Mouse (Mus musculus) right cerebral cortex, postnatal 4 days (tissue): Measurements from ENCODE around the gene Btaf1.
"Not testable (repeated sequence)": the region's sequence is repeated elsewhere in the genome, so short reads cannot be mapped to it uniquely, and the experiment has no call there.

ENCODE experiments used
- DNase-seq: peaks from one replicate; pipeline ENCODE4 v3.0.0-alpha.2; 2022

The Btaf1 gene

DNA sequence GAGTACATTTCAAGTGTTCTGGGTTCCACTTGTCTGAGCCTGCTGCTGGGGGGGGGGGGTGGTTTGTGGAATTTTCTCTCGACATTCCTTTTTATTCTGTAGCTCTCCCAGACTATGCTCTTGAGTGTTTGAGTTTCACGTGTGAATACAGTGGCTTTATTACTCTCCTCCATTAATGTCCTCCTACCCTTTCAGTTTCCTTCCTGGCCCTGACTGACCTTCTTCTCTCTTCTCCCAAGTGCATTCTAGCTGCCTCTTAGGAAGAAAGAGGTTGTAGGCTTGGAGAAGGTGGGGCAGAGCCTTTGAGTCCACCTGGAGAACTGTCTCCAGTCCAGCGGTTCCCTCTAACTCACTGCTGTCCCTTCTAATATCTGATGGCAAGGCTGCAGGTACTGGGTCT lies 2.9 kb upstream of the Btaf1 start:
- no peak for DNase-seq

DNA sequence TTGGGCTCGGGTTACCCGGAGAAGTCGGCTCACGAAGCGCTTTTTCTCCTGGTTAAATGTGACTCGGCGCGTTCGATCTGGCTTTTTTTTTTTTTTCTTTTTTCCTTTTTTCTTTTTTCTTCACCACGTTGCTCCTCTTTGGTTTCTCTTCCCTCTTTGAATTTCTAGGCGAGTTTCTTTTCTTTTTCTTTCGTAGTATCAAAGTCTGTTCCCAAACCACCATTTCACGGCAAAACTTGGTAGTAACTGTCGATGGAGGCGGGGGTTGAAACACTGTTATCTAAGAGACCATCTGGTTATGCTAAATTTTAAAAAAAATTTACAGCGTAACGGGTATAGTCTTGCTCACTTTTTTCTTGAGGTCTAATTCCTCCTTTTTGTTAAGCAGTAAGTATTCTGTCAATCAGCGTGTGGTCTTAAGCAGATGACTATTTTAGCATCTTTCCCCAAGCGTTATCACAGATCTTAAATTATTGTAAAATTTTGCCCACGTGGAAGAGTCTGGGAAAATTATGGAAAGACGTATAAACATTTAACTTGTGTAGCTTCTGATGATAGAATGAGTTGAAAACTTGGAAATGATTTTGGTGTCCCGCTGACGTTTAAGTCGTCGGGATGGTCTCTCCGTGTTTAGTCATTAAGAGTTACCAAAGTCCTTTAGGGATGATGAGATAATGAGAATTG lies 816 bp downstream of the Btaf1 start:
- DNase-seq: no peak

- DNase-seq: no peak
Measured at GRCm38 (mm10) chr19:36927800-36928361, 2.0 kb downstream of the Btaf1 start.

GRCm38 (mm10) chr19:36929816-36930215 lies 3.9 kb downstream of the Btaf1 start:
- no peak for DNase-seq

DNA sequence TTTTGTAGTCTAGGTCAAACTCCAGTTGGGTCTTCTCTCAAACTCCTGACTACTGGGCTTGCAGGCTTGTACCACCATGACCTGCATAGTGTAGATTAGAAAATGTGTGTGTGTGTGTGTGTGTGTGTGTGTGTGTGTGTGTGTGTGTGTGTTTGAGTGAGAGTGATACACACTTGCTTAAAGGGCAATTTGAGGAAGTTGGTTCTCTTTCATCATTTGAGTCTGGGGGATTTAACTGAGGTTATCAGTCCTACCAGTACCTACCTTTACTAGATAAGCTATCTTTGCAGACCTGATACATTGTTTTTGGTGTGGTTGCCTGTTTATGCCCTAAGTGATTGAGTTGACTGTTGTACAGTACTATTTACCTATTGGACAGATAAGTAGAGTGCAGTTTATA lies 6.2 kb downstream of the Btaf1 start:
- no peak for DNase-seq

GRCm38 (mm10) chr19:36932613-36933012 lies 6.7 kb downstream of the Btaf1 start:
- no peak for DNase-seq

DNA sequence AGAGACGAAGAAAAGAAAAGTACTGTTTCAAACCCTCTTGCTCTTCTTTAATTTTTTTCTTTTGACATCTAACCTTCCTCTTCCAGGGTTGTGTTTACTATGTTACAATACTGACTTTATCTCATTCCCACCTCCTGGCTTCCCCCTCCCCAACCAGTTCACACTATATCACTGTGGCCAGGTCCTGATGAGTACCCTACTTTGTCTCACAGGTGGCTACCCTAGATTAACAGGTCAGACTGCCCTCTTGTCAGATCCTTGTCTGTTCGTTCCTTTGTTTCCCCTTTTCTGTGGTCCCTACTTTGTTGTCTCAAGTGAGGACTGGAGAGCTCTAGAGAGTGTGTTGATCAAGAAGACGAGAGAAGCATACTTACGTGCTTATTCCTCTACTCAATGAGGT lies 10.4 kb downstream of the Btaf1 start:
- DNase-seq: no peak

GRCm38 (mm10) chr19:36938008-36938407 lies 12.1 kb downstream of the Btaf1 start:
- no peak for DNase-seq

DNA sequence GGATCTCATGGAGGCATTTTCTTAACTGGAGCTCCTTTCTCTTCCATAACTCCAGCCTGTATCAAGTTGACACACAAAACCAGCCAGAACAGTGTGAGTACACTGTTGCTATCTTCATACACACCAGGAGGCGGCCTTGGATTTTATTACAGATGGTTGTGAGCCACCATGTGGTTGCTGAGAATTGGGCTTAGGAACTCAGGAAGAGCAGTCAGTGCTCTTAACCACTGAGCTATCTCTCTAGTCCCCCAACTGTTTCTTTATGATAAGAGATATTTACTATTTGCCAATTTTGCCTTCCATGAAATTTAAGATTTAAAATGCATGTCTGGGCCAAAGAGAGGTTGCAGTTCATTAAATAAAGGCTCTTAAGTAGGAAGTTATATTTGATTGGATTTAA lies 14.2 kb downstream of the Btaf1 start:
- no peak for DNase-seq

- DNase-seq: no peak
Measured at GRCm38 (mm10) chr19:36953637-36954206, 27.8 kb downstream of the Btaf1 start.

- no peak for DNase-seq
Measured at GRCm38 (mm10) chr19:36958331-36958730, 32.5 kb downstream of the Btaf1 start.

DNA sequence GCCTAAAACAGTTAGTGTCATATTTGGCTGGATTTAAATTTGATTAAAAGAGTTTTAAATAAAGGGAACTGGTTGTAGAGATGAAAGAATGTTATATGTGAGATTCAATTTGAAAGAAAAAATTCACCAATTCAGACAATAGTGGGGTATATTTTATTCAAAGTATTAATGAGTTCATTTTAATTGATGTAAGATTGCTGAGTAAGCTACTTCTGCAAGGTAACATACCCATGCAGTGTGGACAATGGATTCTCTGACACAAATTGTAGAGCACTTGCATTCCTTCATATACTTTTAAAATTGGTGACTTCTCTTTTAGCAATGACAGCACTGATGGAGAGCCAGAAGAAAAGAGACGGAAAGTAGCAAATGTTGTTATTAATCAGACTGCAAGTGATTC lies 35.4 kb downstream of the Btaf1 start:
- DNase-seq: no peak

DNA sequence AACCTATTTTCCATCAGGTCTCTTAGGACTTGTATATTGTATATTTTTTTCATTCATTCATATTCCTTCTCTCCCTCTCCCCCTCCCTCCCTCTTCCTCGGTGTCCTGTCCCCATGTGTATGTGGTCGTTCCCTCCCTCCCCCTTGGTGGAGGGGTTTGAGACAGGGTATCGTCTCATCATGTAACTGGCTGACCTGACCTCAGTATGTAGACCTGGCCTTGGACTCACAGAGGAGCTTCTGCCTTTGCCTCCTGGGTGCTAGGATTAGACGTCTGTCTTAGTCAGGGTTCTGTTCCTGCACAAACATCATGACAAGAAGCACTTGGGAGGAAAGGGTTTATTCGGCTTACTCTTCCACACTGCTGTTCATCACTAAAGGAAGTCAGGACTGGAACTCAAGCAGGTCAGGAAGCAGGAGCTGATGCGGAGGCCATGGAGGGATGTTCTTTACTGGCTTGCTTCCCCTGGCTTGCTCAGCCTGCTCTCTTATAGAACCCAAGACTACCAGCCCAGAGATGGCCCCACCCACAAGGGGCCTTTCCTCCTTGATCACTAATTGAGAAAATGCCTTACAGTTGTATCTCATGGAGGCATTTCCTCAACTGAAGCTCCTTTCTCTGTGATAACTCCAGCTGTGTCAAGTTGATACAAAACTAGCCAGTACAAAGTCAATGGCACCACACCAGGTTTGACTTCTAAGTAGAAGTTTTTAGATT lies 36.8 kb downstream of the Btaf1 start:
- not testable (repeated sequence) for DNase-seq

- DNase-seq: no peak
Measured at GRCm38 (mm10) chr19:37004557-37004956, 78.7 kb downstream of the Btaf1 start.

DNA sequence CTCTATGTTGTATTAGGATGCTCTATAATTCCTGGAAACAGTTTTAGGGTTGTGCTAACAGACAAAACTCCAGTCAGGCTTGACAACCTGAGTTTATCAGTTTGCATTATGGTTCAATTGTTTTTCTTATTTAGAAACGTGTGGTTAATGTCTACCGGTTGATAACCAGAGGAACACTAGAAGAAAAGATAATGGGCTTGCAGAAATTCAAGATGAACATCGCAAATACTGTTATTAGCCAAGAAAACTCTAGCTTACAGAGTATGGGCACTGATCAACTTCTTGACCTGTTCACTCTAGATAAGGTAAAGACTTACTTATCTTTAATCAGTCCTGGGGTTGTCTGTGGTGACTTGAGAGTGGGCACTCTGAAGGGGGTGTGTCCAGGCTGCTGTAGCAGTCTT lies 84.0 kb downstream of the Btaf1 start:
- DNase-seq: no peak

DNA sequence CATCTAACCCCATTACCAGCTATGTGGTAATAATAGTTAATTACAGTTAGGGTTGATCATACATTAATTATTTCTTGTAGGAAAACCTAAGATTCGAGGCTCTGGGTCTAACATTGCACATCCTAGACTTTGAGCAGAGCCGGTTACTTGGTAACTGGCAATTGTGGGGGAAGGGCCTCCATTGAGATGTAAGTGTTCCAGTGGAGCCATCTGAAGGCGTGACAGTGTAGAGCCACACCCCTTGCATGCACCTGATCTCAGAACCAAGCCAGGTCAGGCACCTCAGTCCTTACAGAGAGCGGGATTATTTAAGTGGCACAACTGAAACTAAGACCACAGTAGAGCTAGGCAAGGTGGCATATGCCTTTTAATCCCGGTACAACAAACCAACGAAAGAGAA lies 87.6 kb downstream of the Btaf1 start:
- no peak for DNase-seq

DNA sequence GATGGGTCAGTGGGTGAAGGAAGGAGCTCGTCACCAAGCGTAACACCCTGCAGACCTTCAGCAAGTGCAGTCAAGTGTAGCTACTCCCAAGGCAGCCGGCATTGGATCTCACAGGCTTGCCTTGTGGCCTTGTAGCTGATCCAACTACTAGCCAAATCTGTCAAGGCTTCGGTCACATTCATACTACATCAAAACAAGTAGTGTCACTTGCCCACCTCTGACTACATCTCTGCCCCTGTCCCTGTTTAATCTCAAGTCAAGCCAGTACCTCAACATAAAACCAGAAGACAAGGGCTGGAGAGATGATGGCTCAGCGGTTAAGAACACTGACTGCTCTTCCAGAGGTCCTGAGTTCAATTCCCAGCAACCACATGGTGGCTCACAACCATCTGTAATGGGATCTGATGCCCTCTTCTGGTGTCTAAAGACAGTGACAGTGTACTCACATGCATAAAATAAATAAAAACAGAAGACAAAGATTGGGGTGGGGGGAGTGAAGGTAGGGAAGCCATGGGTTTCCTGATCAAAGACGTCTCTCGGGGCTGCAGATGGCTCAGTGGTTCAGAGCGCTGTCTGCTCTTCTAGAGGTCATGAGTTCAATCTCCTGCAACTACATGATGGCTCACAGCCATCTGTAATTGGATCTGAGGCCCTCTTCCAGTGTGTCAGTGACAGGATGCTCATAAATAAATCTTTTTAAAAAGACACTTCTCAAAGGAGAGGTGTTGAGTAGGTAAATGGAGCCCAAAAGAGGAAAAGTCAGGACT lies 88.5 kb downstream of the Btaf1 start:
- no peak for DNase-seq

- DNase-seq: no peak
Measured at GRCm38 (mm10) chr19:37016890-37017289, 91.0 kb downstream of the Btaf1 start.

GRCm38 (mm10) chr19:37018411-37018810 lies 92.5 kb downstream of the Btaf1 start:
- DNase-seq: peak; percentile 67

GRCm38 (mm10) chr19:37018931-37019330 lies 93.1 kb downstream of the Btaf1 start:
- no peak for DNase-seq

DNA sequence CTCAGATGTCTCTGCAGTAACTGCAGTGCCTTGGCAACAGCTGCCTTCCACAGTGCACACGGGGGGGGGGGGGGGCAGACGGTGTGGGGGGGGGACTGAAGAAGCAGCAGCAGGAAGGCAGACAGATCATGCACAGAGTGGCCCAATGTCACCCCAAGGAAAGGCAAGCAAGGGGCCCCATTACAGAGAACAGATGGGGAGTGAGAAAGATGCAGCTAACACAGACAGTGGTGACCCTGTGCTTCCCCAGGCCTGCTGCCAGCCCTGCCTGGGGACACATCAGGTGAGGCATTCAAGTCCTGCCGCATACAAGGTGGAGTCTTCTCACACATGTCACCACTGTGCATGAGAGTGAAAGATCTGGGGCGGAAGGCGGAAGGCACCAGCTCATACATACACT lies 94.7 kb downstream of the Btaf1 start:
- no peak for DNase-seq

DNA sequence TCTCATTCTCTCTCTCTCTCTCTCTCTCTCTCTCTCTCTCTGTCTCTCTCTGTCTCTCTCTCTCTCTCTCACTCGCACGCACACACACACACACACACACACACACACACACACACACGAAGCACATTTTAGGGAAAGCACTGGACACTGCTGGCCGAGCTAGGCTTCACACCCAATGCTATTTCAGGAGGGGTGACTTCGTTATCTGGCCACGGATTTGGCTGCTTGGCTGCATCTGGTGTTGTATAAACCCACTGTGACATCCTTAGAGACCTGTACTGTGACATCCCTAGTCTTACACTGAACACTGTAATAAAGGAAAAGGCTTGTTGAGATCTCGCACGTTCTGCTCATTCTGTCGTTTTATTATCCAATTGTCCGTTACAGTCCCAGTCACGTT lies 95.1 kb downstream of the Btaf1 start:
- DNase-seq: no peak

DNA sequence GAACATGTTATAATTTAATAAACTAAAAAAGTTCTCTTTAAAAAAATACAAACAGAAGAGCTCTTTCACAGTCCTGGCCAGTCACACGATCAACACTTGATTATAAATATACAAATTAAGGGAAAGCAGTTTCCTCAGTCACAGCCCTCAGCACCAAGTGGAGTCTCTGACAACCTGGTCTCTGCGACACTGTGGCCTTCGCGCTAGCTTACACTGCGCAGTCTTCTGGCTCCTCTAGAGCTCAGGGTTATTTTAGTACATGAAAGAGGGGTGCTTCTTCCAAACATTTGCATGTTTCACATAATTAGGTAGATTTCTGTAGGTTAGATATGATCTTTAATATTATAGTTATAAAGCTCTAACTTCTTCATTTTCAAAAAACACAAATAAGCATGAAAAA lies 96.3 kb downstream of the Btaf1 start:
- no peak for DNase-seq
